Mouse (Mus musculus) ES-E14 (cell line): ENCODE data around the gene Olfr102. TPM values are rescaled to one million over a fixed set of nuclear protein-coding genes. Genes with fewer than 3 reads are reported as not detected.

ENCODE experiments used
- DNase-seq: peaks from one replicate; pipeline ENCODE4 v3.0.0-alpha.2; 2013; ENCODE audit warnings: low read depth, low spot score
- H3K27ac ChIP-seq: 2 replicates; pipeline ENCODE4 v1.5.1; 2012; ENCODE audit warnings: low read depth, mild to moderate bottlenecking, low read length, moderate library complexity, mixed read lengths; ENCODE audit not compliant: poor library complexity, insufficient read depth, severe bottlenecking
- H3K36me3 ChIP-seq: 2 replicates; pipeline ENCODE4 v1.6.1; 2012; ENCODE audit warnings: mild to moderate bottlenecking, low read length, moderate library complexity, mixed read lengths; ENCODE audit not compliant: control insufficient read depth, poor library complexity, insufficient read depth, severe bottlenecking
- H3K4me1 ChIP-seq, 2 experiments: fragments of 150-350 bp in 1 of 2; sonication (generic) in 1 of 2; 2 replicates each; pipeline ENCODE4 v1.6.1; 2012; ENCODE audit warnings: low read length in 2 of 2, mild to moderate bottlenecking in 1 of 2, mixed read lengths in 1 of 2; ENCODE audit not compliant: control insufficient read depth in 2 of 2, insufficient read depth in 2 of 2, poor library complexity in 1 of 2
- H3K4me3 ChIP-seq, 2 experiments: fragments of 150-350 bp in 1 of 2; sonication (generic) in 1 of 2; 2 replicates each; pipeline ENCODE4 v1.5.1; 2012; ENCODE audit warnings: low read length in 2 of 2, low read depth in 1 of 2, mild to moderate bottlenecking in 1 of 2, mixed read lengths in 1 of 2; ENCODE audit not compliant: insufficient read depth in 1 of 2, poor library complexity in 1 of 2, severe bottlenecking in 1 of 2
- H3K9ac ChIP-seq: 2 replicates; pipeline ENCODE4 v1.6.1; 2012; ENCODE audit warnings: low read depth, mild to moderate bottlenecking, low read length, mixed read lengths; ENCODE audit not compliant: poor library complexity, insufficient read depth, severe bottlenecking
- H3K9me3 ChIP-seq: fragments of 150-350 bp; sonication (generic); 2 replicates; pipeline ENCODE4 v1.6.1; 2012; ENCODE audit warnings: low read depth, mild to moderate bottlenecking, low read length; ENCODE audit not compliant: control insufficient read depth, insufficient read depth
- CHD2 ChIP-seq: IDR thresholded peaks from 2 replicates; pipeline ENCODE4 v1.6.1; 2014; ENCODE audit warnings: mild to moderate bottlenecking, low read depth, low read length, inconsistent platforms
- HCFC1 ChIP-seq: IDR thresholded peaks from 2 replicates; pipeline ENCODE4 v1.6.1; 2012; ENCODE audit warnings: low read length, inconsistent platforms, borderline replicate concordance; ENCODE audit not compliant: insufficient read depth
- MAFK ChIP-seq: IDR thresholded peaks from 2 replicates; pipeline ENCODE4 v1.6.1; 2014; ENCODE audit warnings: mild to moderate bottlenecking, low read depth, low read length, inconsistent platforms; ENCODE audit not compliant: insufficient read depth
- ZC3H11A ChIP-seq: IDR thresholded peaks from 2 replicates; pipeline ENCODE4 v1.6.1; 2012; ENCODE audit warnings: low read depth, mild to moderate bottlenecking, inconsistent platforms, low read length, borderline replicate concordance
- ZNF384 ChIP-seq: IDR thresholded peaks from 2 replicates; pipeline ENCODE4 v1.6.1; 2012; ENCODE audit warnings: low read depth, low read length, inconsistent platforms
- in situ Hi-C, 2 experiments: fragments of 600-800 bp; cut with MboI; formaldehyde crosslinking; loops; one replicate each; pipeline ENCODE4 v1.15.1; 2025; ENCODE audit warnings: low sequenced_read_pairs in 2 of 2, inconsistent platforms in 1 of 2; ENCODE audit not compliant: unreplicated experiment in 2 of 2
- total RNA-seq: library from RNA; depleted of rRNA; stranded (reverse); fragments of 300-350 nt; gene quantifications from 2 replicates; pipeline ENCODE4 v1.2.3, GENCODE M21; 2012; rRNA removed

Gene Olfr102
- total RNA-seq, 1 experiment, result not detected

DNA sequence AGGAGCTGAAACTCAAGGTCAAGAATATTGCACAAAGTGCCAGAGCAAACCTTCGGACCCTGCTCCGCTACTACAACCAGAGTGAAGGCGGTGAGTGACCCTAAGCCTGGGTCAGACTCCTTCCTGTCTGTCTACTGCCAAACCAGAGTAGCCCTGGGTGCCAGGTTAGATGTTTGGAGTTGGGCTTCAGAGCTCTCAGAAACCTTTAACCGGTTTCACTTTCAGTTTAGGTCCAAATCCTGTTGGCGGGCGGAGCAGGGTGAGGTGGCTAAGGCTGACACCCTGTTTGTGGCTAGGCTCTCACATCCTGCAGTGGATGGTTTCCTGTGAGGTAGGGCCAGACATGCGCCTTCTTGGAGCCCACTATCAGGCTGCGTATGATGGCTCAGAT lies 46.2 kb downstream of the Olfr102 start:
- H3K9me3 ChIP-seq, result no peaks in the 10 kb centered on the region
- in situ Hi-C loops, result no loop called here
- peak overlapping the region; percentile 64 for H3K4me3 ChIP-seq
- no peak overlapping the region for H3K27ac ChIP-seq
- H3K4me1 ChIP-seq, result peaks cover 0 to 2% of the 10 kb centered on the region in 2 experiments; a peak in 1 of 4 replicates
- TF ChIP-seq CHD2 (no peak), HCFC1 (no peak), MAFK (no peak), ZC3H11A (no peak), ZNF384 (no peak)
- H3K36me3 ChIP-seq, result no peaks in the 10 kb centered on the region
- H3K9ac ChIP-seq, result no peak overlapping the region
- DNase-seq, result no peak

DNA sequence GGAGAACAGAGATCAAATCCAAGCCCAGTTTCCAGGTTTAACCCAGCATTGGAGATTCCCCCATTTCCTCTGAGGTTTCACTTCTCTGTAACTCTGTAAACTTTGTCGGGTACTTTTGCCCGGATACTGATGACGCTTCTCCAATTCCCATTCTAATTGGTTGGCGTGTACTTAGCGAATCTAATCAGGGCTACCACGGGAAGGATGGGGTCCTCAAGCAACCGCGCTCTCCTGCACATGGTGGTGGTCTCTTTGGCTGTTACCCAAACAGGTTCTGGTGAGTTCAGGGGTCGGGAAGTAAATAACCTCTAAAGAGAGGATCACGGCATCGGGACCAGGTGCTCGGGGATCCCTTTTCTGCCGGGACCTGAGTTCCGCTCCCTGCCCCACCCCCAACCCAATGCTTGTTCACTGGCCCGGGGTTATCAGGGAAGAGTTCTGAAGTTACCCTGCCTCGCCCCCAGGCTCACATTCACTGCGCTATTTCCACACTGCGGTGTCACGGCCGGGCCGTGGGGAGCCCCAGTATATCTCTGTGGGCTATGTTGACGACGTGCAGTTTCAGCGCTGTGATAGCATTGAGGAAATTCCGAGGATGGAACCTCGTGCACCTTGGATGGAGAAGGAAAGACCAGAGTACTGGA lies 46.7 kb downstream of the Olfr102 start, which contains the start of gene H2-M3:
H2-M3 (plus strand) TSS at position 163 of the 644 bp plus-strand sequence.
- in situ Hi-C loops, result no loop called here
- Histone ChIP-seq H3K9ac (peak within 1 kb of the TSS; percentile 22), H3K36me3 (no peaks in the 10 kb centered on the region), H3K27ac (no peak within 1 kb of the TSS), H3K4me3 (peak within 1 kb of the TSS; percentile 64), H3K9me3 (no peaks in the 10 kb centered on the region), H3K4me1 (peaks cover 0 to 2% of the 10 kb centered on the region in 2 experiments; a peak in 1 of 4 replicates)
- TF ChIP-seq HCFC1, result no peak
- no peak for TF ChIP-seq ZNF384
- no peak for TF ChIP-seq MAFK
- TF ChIP-seq CHD2, result peak; percentile 98
- TF ChIP-seq ZC3H11A, result 0 out of 2 replicates have a peak, but pooled peaks have one; percentile 32
- peak; percentile 89 for DNase-seq

DNA sequence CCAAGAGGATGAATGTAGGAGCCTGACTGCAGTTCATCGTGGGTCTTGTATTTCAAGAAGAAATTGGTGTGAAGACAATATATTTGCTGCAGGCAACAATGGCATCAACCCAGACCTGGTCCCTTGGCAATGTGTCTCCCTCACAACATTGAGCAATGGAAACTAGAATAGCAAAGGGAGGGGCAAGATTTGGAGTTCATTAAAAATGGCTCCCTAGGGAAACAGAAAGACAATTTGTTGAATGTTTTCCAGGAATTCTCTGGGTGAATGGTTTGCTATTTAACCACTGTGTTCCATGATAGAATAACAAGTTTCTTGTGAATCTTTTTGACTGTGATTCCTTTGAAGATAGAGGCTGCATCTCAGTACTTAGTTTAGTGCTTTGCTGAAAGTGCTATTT lies 53.2 kb downstream of the Olfr102 start, which contains the start of gene Olfr98:
Olfr98 (minus strand) TSS at position 124 of the 400 bp plus-strand sequence.
- Histone ChIP-seq H3K9me3 (no peaks in the 10 kb centered on the region), H3K4me1 (no peaks in the 10 kb centered on the region), H3K36me3 (no peaks in the 10 kb centered on the region), H3K9ac (no peak within 1 kb of the TSS), H3K27ac (no peak within 1 kb of the TSS), H3K4me3 (no peak within 1 kb of the TSS)
- DNase-seq, result no peak
- in situ Hi-C loops, result no loop called here
- TF ChIP-seq ZNF384, result no peak
- TF ChIP-seq ZC3H11A, result no peak
- TF ChIP-seq CHD2, result no peak
- TF ChIP-seq MAFK, result no peak
- no peak for TF ChIP-seq HCFC1

Other genes with a start within 250 kb of the Olfr102 start
- 0.11 and 0.22 TPM in 2 replicates for gene Olfr90, start 228.6 kb downstream of the Olfr102 start, total RNA-seq
- gene Olfr91, start 218.8 kb downstream of the Olfr102 start, total RNA-seq, result 0.11 and 0.13 TPM in 2 replicates
- gene Olfr92, start 197.0 kb downstream of the Olfr102 start, total RNA-seq, result not detected in 2 replicates
- gene Olfr93, start 155.6 kb downstream of the Olfr102 start, total RNA-seq, result not detected in 2 replicates
- not detected in 2 replicates for gene Ubd, start 123.2 kb downstream of the Olfr102 start, total RNA-seq
- gene Olfr94, start 116.1 kb downstream of the Olfr102 start, total RNA-seq, result not detected in 2 replicates
- gene Olfr95, start 103.9 kb downstream of the Olfr102 start, total RNA-seq, result not detected in 2 replicates
- gene Olfr96, start 96.9 kb downstream of the Olfr102 start, total RNA-seq, result not detected in 2 replicates
- not detected in 2 replicates for gene Olfr97, start 79.7 kb downstream of the Olfr102 start, total RNA-seq
- gene Olfr98, start 53.3 kb downstream of the Olfr102 start, total RNA-seq, result not detected in 2 replicates
- gene H2-M3, start 46.8 kb downstream of the Olfr102 start, total RNA-seq, result 3.5 and 6.8 TPM in 2 replicates
- gene Olfr99, start 33.6 kb downstream of the Olfr102 start, total RNA-seq, result not detected in 2 replicates
- not detected in 2 replicates for gene Olfr101, start 12.7 kb downstream of the Olfr102 start, total RNA-seq
- not detected in 2 replicates for gene Olfr103, start 22.6 kb upstream of the Olfr102 start, total RNA-seq
- gene Olfr104-ps, start 42.5 kb upstream of the Olfr102 start, total RNA-seq, result not detected in 2 replicates
- gene Olfr105-ps, start 62.0 kb upstream of the Olfr102 start, total RNA-seq, result not detected in 2 replicates
- not detected in 2 replicates for gene Olfr106-ps, start 73.3 kb upstream of the Olfr102 start, total RNA-seq
- gene Olfr107, start 82.2 kb upstream of the Olfr102 start, total RNA-seq, result not detected in 2 replicates
- gene Olfr108, start 128.4 kb upstream of the Olfr102 start, total RNA-seq, result not detected in 2 replicates
- not detected in 2 replicates for gene Olfr109, start 141.9 kb upstream of the Olfr102 start, total RNA-seq
- 0.21 and 0.27 TPM in 2 replicates for gene H2-M2, start 166.5 kb upstream of the Olfr102 start, total RNA-seq
- gene Olfr110, start 175.4 kb upstream of the Olfr102 start, total RNA-seq, result not detected in 2 replicates
- not detected in 2 replicates for gene Olfr111, start 191.0 kb upstream of the Olfr102 start, total RNA-seq